Mouse (Mus musculus) left cerebral cortex, adult 18-20 months (tissue): Measurements from ENCODE around the gene Ust. TPM values are rescaled to one million over a fixed set of nuclear protein-coding genes. Genes with fewer than 3 reads are reported as not detected.
A peak's percentile ranks its signal among the peaks of the same experiment; 100 is the strongest.

ENCODE experiments used
- DNase-seq, 2 experiments: peaks; one replicate each; pipeline ENCODE4 v3.0.0; 2021 to 2022; ENCODE audit warnings: low spot score in 2 of 2, mixed read lengths in 1 of 2
- total RNA-seq, 2 experiments: library from RNA; stranded (reverse); gene quantifications; 2 replicates each; pipeline ENCODE4 v1.2.3; 2021

Ust gene
- total RNA-seq, 2 experiments from 2014 or later, result 17.0 to 17.3 TPM

DNA sequence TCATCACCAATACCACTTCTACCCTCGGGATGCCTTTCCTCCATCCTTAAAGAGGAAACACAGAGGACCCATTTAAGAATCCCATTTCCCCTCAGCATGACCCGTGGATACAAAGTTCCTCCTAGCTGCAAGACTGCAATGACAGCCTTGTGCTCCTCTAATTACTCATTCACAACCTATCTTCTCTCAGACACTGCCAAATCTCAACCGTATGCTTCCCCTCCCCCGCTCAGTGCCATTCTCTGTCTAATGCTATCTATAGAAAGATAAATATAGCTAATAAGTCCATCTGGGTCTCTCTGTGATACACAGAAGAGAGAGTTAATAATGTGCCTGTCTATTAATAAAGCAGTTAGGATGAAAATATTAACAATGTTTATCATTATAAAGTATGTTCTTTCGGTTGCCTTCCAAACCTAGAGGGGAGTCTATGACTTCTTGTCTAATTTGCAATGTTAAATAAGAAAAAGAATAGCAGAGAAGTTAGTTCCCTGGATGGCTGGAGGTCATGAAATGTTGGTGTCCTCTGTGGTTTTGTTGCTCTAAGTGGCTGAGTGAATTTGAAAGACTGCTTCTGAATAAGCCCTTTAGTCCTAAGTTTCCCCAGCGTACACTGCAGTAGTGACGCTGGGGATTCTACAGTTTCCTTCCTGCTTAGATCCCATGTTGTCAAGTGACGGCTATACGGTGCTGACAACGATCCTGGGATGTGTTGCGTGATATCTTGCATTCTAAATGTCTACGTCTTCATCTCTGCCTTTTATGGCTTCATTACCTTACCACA, 178.8 kb downstream of the Ust start:
- DNase-seq, result no peak

GRCm38 (mm10) chr10:8336601-8337000, 182.0 kb downstream of the Ust start:
- DNase-seq, result no peak

- DNase-seq, result no peak
Measured at GRCm38 (mm10) chr10:8330958-8331357, 187.7 kb downstream of the Ust start.

- no peak for DNase-seq
Measured at GRCm38 (mm10) chr10:8330006-8330405, 188.6 kb downstream of the Ust start.

DNA sequence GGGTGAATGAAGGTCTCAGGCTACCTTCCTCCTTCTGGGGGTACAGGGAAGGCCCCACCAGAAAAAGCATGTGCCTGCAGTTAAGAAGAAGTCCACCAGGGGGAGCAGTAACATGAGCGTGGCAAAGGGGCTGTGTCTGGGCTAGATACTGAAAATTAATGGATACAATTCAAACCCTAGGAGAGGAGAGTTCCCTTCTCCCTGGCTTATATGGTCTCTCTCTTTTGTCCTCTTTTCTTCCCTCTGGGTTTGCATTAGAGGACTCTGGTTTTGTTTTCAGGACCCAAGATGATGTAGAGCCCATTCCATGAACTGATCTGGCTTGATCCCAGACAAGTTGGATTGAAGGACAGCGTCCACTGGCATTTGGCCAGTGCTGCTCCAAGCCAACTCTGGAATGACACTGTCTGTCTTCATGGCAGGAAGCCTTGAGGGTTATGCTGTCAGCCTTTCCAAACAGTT, 195.3 kb downstream of the Ust start:
- peak; percentile 56 to 74 for DNase-seq

DNA sequence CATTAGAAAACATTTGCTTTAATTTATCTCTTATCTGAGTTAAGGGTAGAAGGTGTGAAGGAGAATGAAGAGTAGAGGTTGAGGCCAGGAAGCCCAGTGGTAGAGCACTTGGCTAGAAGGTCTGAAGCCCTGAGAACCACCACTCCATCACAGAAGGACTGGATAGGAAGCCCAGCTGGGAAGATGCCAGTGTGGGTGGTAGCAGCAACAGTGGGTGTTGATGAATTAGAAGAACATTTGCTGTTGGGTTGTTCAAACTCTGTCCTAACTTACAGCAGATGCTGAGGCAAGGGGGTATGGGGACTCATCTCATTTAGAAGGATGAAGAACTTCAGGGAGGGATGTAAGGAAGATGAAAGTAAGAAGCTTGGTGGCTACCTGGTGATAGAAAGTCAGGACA, 197.9 kb downstream of the Ust start:
- DNase-seq, result no peak

DNA sequence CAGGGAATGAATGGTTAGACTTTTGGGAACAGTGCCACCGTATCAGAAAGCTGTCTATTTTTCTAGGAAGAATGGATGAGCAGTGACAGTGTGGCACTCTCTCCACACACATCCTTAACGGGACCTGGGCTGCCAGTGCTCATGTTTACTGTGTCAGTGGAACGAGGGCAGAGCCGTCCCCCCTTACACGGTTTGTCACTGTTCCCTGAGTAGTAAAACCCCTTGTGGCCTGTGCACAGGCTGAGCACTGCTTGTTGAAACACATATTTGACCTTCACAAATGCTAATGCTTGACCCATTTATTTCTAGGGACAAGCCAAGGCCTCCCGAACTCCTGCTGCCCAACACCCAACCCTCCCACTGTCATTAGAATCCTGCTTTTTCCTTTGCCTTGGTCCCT, 209.2 kb downstream of the Ust start:
- no peak for DNase-seq

GRCm38 (mm10) chr10:8304211-8304610, 214.4 kb downstream of the Ust start:
- no peak for DNase-seq

DNA sequence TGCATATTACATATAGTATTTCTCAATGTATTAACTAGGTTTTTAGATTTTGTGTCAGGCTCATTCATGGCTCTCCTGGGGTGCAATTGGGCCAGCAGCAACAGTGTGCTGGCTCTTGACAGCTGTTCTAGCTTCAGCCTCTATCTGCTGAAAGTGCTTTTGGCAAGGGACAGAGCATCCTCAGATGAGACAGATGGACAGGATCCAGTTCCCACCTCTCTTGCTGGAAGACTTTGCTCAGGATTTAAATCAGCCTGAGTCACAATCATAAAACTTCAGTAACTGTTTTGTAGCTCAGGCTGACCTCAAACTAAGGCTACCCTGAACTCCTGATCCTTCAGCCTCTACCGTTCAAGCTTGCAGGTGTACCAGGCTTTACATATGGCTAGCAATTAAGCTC, 219.5 kb downstream of the Ust start:
- peak; percentile 19 to 27 for DNase-seq

- no peak for DNase-seq
Measured at GRCm38 (mm10) chr10:8297214-8297613, 221.4 kb downstream of the Ust start.

- DNase-seq, result no peak
Measured at GRCm38 (mm10) chr10:8290661-8291060, 228.0 kb downstream of the Ust start.

GRCm38 (mm10) chr10:8287350-8287791, 231.3 kb downstream of the Ust start:
- DNase-seq, result no peak

DNA sequence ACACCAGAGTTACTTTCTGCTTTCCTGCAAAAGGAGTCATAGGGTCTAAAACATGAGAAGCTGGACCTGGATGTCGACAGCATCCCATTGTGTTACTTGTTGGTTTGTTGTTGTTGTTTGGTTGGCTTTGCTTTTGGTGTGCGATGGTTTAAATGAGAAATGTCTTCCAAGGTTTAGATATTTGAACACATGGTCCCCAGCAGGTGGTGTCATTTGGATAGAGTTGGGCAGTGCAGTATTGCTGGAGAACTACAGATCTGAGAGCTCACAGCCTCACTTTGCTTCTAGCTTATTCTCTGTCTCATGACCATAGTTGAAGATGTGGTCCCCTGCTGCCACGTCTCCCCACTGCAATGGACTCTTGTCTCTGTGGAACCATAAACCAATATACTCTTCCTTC, 234.6 kb downstream of the Ust start:
- no peak for DNase-seq

DNA sequence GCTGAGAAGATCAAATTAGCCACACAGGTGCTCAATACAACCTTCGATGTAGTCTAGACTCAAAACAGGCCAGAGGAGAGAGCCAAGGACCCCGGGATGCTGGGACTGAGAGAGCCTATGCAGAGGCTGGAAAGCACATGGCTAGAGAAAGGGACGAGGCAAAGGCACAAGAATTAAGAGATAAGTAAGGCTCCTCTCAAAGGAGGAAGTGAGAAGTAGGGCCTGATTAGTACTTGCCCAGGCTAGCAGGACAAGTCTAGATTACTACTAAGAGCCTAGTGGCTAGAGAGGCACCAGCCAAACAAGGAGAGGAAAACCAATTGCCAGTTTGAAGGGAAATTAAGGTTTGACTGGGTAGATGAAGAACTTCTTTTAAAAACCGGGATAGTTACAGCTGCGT, 241.5 kb downstream of the Ust start:
- DNase-seq, result no peak

GRCm38 (mm10) chr10:8269681-8270080, 248.9 kb downstream of the Ust start:
- no peak for DNase-seq

DNA sequence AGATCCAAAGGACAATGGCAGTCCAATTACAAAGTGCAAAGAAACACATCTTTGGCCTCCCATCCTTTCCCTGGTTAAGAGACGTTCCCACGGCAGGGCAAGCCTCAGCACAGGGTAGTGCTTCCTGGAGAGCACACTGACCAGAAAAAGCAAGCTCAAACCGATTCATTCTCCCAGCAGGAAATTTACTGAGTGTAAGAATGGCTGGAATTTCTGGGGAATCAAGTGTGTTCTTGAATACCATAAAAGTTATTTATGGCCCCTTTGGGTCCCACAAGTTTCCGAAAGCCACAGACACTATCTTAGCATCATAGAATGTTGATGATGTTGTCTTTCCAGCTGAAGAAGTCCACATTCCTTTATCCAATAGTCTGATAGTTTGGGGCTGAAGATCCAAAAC, 258.9 kb downstream of the Ust start:
- no peak for DNase-seq

- no peak for DNase-seq
Measured at GRCm38 (mm10) chr10:8250005-8250404, 268.6 kb downstream of the Ust start.

- peak; percentile 67 to 81 for DNase-seq
Measured at GRCm38 (mm10) chr10:8242336-8242735, 276.3 kb downstream of the Ust start.

DNA sequence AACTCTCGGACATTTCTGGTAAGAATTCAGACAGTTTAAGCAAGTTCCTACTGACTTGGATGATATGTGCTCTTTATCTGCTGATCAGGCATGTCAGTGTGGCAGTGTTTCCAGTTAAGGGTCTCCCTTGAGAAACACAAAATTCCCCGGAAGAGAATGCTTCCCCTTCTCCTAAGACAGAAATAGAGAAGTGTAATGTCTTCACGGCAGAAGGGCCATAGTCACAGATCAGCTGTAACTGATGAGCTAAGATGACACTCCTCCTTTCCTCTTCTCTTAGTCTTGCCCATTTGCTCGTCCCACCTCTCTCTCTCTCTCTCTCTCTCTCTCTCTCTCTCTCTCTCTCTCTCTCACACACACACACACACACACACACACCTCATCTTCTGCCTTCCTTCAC, 277.9 kb downstream of the Ust start:
- DNase-seq, result no peak

GRCm38 (mm10) chr10:8240242-8240641, 278.4 kb downstream of the Ust start:
- DNase-seq, result peak; percentile 86 to 94

DNA sequence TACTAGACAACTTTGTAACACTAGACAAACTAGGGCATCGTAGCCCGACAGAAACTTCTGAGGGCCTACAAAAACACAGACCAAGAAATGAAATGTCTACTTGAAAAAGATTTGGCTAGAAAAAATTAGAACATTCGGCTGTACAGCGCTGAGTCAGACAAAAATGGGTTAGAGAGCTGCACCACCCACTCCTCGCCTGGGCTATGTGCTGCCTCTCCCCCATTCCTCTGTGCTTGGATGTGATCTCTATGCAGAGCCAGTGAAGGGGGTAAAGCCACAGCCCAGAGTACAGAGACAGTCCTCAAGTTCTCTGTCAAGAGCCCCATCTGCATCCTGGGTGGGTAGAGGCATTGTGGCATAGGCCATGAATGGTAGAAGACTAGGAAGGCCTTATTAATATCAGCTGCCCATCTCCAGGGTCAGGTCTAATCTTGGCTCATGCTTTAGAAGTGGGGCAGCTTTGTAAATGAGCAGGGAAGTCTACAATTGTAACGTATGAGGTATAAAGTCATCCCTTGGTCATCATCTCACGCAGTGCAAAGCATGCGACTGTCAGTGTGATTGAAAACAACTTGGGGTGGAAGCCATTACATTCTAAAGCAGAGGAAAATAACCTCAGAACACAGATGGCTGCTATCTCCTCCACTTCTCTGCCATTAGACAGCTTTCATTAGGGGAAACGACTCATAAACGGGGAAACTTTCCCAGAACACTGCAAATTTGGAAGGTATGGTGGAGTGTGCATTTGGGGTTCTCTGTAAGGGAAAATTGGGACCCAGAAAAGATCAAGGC, 281.6 kb downstream of the Ust start:
- peak; percentile 57 to 76 for DNase-seq

DNA sequence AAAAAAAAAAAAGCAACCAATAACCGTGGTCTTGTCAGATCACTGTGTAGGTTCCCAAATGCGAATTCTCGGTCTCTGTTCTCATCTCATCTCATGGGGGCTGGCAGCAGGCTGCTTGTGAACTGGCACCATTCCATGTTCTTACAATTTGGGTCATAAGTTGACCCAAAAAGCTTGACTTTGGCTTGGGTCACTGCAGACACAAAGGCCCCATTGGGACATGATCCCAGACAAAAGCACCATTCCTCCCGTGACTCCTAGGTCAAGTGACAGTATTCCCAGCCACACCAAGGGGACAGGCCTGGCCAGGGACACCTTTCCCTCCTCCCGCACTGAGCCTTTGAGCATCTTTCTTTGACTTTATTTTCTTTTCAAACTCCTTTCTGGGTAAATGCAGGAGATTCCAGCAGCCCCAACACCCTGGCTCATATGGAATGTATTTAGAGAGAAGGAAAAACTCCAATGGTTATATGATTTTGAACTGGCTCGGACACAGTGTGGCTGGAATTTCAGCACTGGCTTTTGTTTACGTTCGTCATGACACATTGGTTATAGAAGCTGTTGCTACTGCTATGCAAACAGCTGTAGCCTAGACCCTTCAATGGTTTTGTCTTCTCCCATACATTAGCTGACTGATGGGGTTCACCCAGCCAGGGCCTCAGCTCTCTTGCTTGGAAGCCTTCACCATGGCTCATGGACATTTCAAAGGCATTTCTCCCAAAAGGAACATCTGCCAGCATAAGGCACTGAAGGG, 285.3 kb downstream of the Ust start:
- DNase-seq, result no peak
